Mouse (Mus musculus): ENCODE results near the gene Pltp. TPM values are rescaled to one million over a fixed set of nuclear protein-coding genes. Genes with fewer than 3 reads are reported as not detected.

Gene Pltp
- polyA plus RNA-seq, 1 experiment from 2014 or later, result 91.1 TPM

DNA sequence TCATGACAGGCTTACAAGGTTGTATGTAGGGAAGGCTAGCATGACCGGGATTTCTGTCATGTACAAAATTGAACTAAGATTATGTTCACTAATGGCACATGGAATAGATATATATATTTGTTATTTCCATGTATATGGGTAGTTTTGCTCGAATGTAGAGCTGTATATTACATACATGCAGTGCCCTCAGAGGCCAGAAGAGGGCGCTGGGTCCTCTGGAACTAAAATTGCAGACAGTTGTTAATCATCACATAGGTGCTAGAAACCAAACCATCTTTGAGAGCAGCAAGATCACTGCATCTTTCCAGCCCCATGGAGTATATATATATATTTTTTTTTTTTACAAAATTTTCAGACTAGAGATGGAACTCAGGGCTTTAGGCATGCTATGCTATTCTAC lies 11.7 kb downstream of the Pltp start:
- no peak for DNase-seq
- Histone ChIP-seq H3K27me3 (ENCODE audit: control insufficient read depth, insufficient read depth, low read length) (no peaks in the 10 kb centered on the region), H3K4me1 (ENCODE audit: control insufficient read depth, insufficient read depth, low read length) (no peaks in the 10 kb centered on the region), H3K9me3 (ENCODE audit: control insufficient read depth, low read length) (no peaks in the 10 kb centered on the region), H3K4me2 (ENCODE audit: low read length) (no peak overlapping the region), H3K36me3 (ENCODE audit: control insufficient read depth, insufficient read depth, low read length) (no peaks in the 10 kb centered on the region), H3K9ac (replicated peaks; ENCODE audit: low read length) (no peak overlapping the region), H3K4me3 (replicated peaks; ENCODE audit: low read depth, low read length) (no peak overlapping the region), H3K27ac (replicated peaks; ENCODE audit: low read depth, low read length) (no peak overlapping the region)
- ATAC-seq (ENCODE audit: low FRiP score, low TSS enrichment), result no peak
- 63% methylated on average over 3 of the region's 3 CpGs for WGBS

DNA sequence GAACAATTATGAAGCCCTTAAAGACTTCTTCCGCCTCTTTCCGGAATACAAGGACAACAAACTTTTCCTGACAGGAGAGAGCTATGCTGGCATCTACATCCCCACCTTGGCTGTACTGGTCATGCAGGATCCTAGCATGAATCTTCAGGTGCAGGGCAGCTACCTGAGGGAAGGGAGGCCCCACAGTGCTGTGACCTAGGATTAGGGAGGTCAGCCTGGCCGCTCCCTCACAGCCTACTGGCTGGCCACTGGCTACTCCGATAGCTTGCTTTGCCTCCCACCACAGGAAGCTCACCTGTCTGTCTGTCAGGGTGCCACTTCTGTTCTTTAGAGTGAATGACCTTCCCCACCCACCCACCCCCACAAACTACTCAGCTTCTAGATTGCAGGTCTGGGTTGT lies 22.3 kb downstream of the Pltp start:
- H3K4me1 ChIP-seq (ENCODE audit: control insufficient read depth, insufficient read depth, low read length), result peaks cover 17% of the 10 kb centered on the region
- H3K9ac ChIP-seq (replicated peaks; ENCODE audit: low read length), result no peak overlapping the region
- H3K36me3 ChIP-seq (ENCODE audit: control insufficient read depth, insufficient read depth, low read length), result peaks cover 28% of the 10 kb centered on the region
- ATAC-seq (ENCODE audit: low FRiP score, low TSS enrichment) (no peak), DNase-seq (no peak)
- no peaks in the 10 kb centered on the region for H3K9me3 ChIP-seq (ENCODE audit: control insufficient read depth, low read length)
- H3K4me2 ChIP-seq (ENCODE audit: low read length), result peak overlapping the region; percentile 99; the same call in 1 of the 2 replicates
- H3K4me3 ChIP-seq (replicated peaks; ENCODE audit: low read depth, low read length), result no peak overlapping the region
- 97% methylated on average over 4 of the region's 4 CpGs for WGBS
- no peaks in the 10 kb centered on the region for H3K27me3 ChIP-seq (ENCODE audit: control insufficient read depth, insufficient read depth, low read length)
- no peak overlapping the region for H3K27ac ChIP-seq (replicated peaks; ENCODE audit: low read depth, low read length)

DNA sequence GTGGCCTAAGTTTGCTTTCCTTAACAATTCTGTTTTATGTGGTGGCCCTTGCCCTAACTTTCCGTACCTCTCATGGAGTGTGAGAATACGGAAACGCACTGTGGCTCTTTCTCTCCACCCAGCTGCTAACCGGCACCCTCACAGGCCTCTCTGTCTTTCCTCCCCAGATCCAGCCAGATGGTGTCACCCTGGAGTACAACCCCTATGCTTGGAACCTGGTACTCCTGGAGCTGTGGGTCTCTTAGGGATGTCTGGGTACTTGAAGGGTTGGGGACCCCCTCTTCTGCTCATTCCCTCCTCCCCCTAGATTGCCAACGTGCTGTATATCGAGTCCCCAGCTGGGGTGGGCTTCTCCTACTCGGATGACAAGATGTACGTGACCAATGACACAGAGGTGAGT lies 23.0 kb downstream of the Pltp start:
- H3K4me2 ChIP-seq (ENCODE audit: low read length), result peak overlapping the region; percentile 99
- peak overlapping the region; percentile 64; the same call in 1 of the 2 replicates for H3K9ac ChIP-seq (replicated peaks; ENCODE audit: low read length)
- H3K27me3 ChIP-seq (ENCODE audit: control insufficient read depth, insufficient read depth, low read length), result no peaks in the 10 kb centered on the region
- peaks cover 17% of the 10 kb centered on the region for H3K4me1 ChIP-seq (ENCODE audit: control insufficient read depth, insufficient read depth, low read length)
- 43% methylated on average over 8 of the region's 8 CpGs for WGBS
- peak overlapping the region; percentile 69 for H3K4me3 ChIP-seq (replicated peaks; ENCODE audit: low read depth, low read length)
- DNase-seq (no peak), ATAC-seq (ENCODE audit: low FRiP score, low TSS enrichment) (no peak)
- peaks cover 21% of the 10 kb centered on the region for H3K36me3 ChIP-seq (ENCODE audit: control insufficient read depth, insufficient read depth, low read length)
- no peaks in the 10 kb centered on the region for H3K9me3 ChIP-seq (ENCODE audit: control insufficient read depth, low read length)
- H3K27ac ChIP-seq (replicated peaks; ENCODE audit: low read depth, low read length), result no peak overlapping the region

DNA sequence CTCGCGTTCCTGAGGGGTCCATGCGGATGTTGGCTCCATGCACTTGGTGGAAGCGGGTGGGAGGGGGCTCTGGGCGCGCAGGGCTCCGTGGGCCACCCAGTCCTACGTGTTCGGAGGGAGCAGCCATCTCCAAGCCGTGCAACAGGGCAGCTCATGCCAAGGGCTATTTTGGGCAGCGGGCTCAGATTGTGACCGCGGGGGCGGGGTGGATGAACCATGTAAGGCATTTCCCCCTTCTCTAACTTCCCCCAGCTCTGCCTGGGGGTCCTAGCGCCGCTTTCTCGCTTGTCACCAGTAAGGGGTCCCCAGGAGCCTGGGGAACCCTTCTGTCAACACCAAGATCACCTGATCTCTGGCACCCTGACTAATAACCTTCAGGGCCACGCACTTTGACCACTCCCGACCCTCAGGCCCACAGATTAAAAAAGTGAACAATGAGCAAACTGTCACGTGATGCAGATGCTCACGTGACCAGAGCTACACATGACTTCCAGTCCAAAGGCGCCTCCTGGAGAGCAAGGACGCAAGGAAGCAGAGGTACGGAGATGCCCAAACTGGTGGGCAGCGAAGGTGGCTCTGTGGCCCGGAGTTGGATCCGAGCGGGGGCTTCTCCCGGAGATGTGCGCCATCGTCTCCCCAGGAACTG lies 24.1 kb downstream of the Pltp start, which contains the start of gene Neurl2:
Gene Neurl2 (minus strand): TSS at position 143 of the 646 bp plus-strand sequence.
- peak; percentile 95 for DNase-seq
- under 1% methylated on average over 31 of the region's 31 CpGs for WGBS

DNA sequence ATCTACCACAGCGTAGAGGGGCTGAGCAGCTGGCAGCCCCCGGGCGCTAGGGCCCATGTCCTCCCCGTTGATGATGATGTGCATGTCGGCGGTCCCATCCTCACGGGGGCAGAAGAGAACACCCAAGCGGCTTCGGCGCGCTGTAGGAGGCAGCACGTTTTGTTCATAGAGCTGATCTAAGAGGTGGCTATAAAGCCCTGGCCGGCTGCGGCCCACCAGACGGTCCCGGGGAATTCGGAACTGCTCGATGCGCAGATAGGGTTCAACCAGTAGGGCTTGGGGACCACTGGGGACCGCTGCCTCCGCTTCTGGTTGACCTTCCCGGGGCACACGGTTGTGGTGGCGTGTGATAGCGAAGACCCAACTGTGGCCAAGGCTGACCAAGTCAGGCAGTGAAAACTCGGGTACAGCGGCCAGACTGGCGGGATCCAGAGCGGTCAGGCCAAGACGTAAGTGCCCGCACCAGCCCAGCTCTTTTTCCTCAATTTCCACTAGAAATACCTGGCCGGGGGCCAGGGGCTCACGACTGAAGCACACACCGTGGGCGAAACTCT lies 24.7 kb downstream of the Pltp start, which contains the start of gene Ctsa:
Gene Ctsa (plus strand): TSS at position 126 of the 554 bp plus-strand sequence.
- Histone ChIP-seq H3K4me1 (ENCODE audit: control insufficient read depth, insufficient read depth, low read length) (peaks cover 17% of the 10 kb centered on the region), H3K27me3 (ENCODE audit: control insufficient read depth, insufficient read depth, low read length) (no peaks in the 10 kb centered on the region), H3K27ac (replicated peaks; ENCODE audit: low read depth, low read length) (peak within 1 kb of the TSS; percentile 74), H3K9me3 (ENCODE audit: control insufficient read depth, low read length) (no peaks in the 10 kb centered on the region), H3K4me2 (ENCODE audit: low read length) (peak within 1 kb of the TSS; percentile 99), H3K36me3 (ENCODE audit: control insufficient read depth, insufficient read depth, low read length) (peaks cover 18% of the 10 kb centered on the region), H3K9ac (replicated peaks; ENCODE audit: low read length) (peak within 1 kb of the TSS; percentile 64), H3K4me3 (replicated peaks; ENCODE audit: low read depth, low read length) (peak within 1 kb of the TSS; percentile 69)
- DNase-seq, result peak; percentile 83
- WGBS, result under 1% methylated on average over 35 of the region's 35 CpGs
- ATAC-seq (ENCODE audit: low FRiP score, low TSS enrichment), result peak; percentile 65

More for the DNA sequence above, 24.1 kb downstream of the Pltp start, which contains the start of gene Neurl2:
- no peaks in the 10 kb centered on the region for H3K9me3 ChIP-seq (ENCODE audit: control insufficient read depth, low read length)
- peaks cover 17% of the 10 kb centered on the region for H3K4me1 ChIP-seq (ENCODE audit: control insufficient read depth, insufficient read depth, low read length)
- H3K9ac ChIP-seq (replicated peaks; ENCODE audit: low read length), result peak within 1 kb of the TSS; percentile 64
- H3K27ac ChIP-seq (replicated peaks; ENCODE audit: low read depth, low read length), result peak within 1 kb of the TSS; percentile 74
- H3K4me3 ChIP-seq (replicated peaks; ENCODE audit: low read depth, low read length), result peak within 1 kb of the TSS; percentile 69
- peak; percentile 67 for ATAC-seq (ENCODE audit: low FRiP score, low TSS enrichment)
- no peaks in the 10 kb centered on the region for H3K27me3 ChIP-seq (ENCODE audit: control insufficient read depth, insufficient read depth, low read length)
- H3K4me2 ChIP-seq (ENCODE audit: low read length), result peak within 1 kb of the TSS; percentile 99
- H3K36me3 ChIP-seq (ENCODE audit: control insufficient read depth, insufficient read depth, low read length), result peaks cover 18% of the 10 kb centered on the region

DNA sequence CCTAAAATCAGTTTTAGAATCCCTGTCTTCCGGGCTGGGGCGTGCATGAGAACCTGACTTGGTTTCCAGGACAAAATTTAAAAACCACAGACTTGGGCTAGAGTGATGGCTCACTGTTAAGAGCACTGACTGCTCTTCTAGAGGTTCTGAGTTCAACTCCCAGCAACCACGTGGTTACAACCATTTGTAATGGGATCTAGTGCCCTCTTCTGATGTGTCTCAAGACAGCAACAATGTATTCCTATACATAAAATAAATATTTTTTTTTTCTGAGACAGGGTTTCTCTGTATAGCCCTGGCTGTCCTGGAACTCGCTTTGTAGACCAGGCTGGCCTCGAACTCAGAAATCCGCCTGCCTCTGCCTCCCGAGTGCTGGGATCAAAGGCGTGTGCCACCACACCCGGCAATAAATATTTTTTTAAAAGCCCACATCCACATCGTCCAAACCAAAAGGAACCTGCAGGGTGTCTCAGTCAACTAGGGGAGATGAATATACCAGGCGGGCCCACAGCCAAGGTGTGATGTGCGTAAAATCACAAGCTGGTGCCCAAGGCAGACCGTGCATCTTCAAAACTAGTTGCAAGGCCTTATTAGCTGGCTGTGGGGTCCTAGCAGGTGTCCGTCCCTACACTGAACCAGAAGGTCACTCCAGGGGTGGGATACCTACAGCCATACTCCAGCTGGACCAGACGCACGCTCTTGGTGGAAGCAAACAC lies 25.3 kb downstream of the Pltp start:
- 69% methylated on average over 16 of the region's 16 CpGs for WGBS
- H3K4me2 ChIP-seq (ENCODE audit: low read length), result peak overlapping the region; percentile 99
- DNase-seq, result no peak

DNA sequence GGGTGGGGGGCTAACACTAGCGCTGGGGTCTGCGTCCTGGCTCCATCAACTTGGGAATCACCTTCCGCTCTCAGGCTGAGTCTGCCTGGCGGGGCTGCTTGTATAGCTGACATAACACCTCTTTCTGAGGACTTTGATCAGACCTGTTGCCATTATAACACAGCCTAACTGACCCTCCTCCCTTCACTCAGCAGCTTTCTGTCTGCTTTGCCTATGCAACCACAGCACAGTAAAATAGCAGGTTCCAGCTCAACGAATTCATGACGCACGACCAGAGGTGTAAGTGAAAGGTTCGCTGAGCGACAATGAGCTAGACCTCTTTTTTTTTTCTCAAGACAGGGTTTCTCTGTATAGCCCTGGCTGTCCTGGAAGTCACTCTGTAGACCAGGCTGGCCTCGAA lies 26.5 kb downstream of the Pltp start:
- peaks cover 32% of the 10 kb centered on the region for H3K36me3 ChIP-seq (ENCODE audit: control insufficient read depth, insufficient read depth, low read length)
- peaks cover 17% of the 10 kb centered on the region for H3K4me1 ChIP-seq (ENCODE audit: control insufficient read depth, insufficient read depth, low read length)
- H3K9ac ChIP-seq (replicated peaks; ENCODE audit: low read length), result no peak overlapping the region
- no peak for ATAC-seq (ENCODE audit: low FRiP score, low TSS enrichment)
- no peak for DNase-seq
- no peak overlapping the region for H3K4me3 ChIP-seq (replicated peaks; ENCODE audit: low read depth, low read length)
- WGBS, result 90% methylated on average over 10 of the region's 10 CpGs
- no peaks in the 10 kb centered on the region for H3K9me3 ChIP-seq (ENCODE audit: control insufficient read depth, low read length)
- H3K27me3 ChIP-seq (ENCODE audit: control insufficient read depth, insufficient read depth, low read length), result no peaks in the 10 kb centered on the region
- no peak overlapping the region for H3K4me2 ChIP-seq (ENCODE audit: low read length)
- H3K27ac ChIP-seq (replicated peaks; ENCODE audit: low read depth, low read length), result no peak overlapping the region

More for the DNA sequence above, 25.3 kb downstream of the Pltp start:
- peak overlapping the region; percentile 69 for H3K4me3 ChIP-seq (replicated peaks; ENCODE audit: low read depth, low read length)
- peaks cover 17% of the 10 kb centered on the region for H3K4me1 ChIP-seq (ENCODE audit: control insufficient read depth, insufficient read depth, low read length)
- no peaks in the 10 kb centered on the region for H3K9me3 ChIP-seq (ENCODE audit: control insufficient read depth, low read length)
- peak overlapping the region; percentile 74; the same call in 1 of the 2 replicates for H3K27ac ChIP-seq (replicated peaks; ENCODE audit: low read depth, low read length)
- H3K27me3 ChIP-seq (ENCODE audit: control insufficient read depth, insufficient read depth, low read length), result no peaks in the 10 kb centered on the region
- ATAC-seq (ENCODE audit: low FRiP score, low TSS enrichment), result no peak
- peaks cover 24% of the 10 kb centered on the region for H3K36me3 ChIP-seq (ENCODE audit: control insufficient read depth, insufficient read depth, low read length)
- peak overlapping the region; percentile 64 for H3K9ac ChIP-seq (replicated peaks; ENCODE audit: low read length)

DNA sequence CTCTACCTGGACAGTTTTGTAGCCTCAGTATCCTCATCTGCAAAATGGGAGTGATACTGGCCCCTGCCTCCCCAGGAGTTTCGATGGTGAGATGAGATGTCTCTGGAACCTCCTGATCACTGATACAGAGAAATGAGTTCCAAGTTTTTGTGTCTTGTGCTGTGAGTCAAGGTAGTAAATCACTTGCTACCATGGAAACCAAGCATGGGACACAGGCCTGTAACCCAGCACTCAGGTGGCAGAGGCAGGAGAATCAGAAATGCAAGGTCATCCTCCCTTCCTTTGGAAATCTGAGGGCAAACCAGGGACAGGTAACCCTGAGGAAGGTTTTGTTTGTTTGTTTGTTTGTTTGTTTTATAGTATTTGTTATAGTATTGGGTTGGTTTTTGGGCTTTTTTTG lies 28.4 kb downstream of the Pltp start:
- Histone ChIP-seq H3K36me3 (ENCODE audit: control insufficient read depth, insufficient read depth, low read length) (peaks cover 47% of the 10 kb centered on the region), H3K27ac (replicated peaks; ENCODE audit: low read depth, low read length) (no peak overlapping the region), H3K4me3 (replicated peaks; ENCODE audit: low read depth, low read length) (no peak overlapping the region), H3K4me1 (ENCODE audit: control insufficient read depth, insufficient read depth, low read length) (peaks cover 7% of the 10 kb centered on the region), H3K9ac (replicated peaks; ENCODE audit: low read length) (no peak overlapping the region), H3K4me2 (ENCODE audit: low read length) (no peak overlapping the region), H3K27me3 (ENCODE audit: control insufficient read depth, insufficient read depth, low read length) (no peaks in the 10 kb centered on the region), H3K9me3 (ENCODE audit: control insufficient read depth, low read length) (no peaks in the 10 kb centered on the region)
- DNase-seq (no peak), ATAC-seq (ENCODE audit: low FRiP score, low TSS enrichment) (no peak)
- WGBS, result 98% methylated on average over 1 of the region's 1 CpGs

Measured in midbrain, embryonic 14.5 days (tissue).